Comparison of ENCODE assay signal across 8 mouse cellular contexts in the genomic region with DNA sequence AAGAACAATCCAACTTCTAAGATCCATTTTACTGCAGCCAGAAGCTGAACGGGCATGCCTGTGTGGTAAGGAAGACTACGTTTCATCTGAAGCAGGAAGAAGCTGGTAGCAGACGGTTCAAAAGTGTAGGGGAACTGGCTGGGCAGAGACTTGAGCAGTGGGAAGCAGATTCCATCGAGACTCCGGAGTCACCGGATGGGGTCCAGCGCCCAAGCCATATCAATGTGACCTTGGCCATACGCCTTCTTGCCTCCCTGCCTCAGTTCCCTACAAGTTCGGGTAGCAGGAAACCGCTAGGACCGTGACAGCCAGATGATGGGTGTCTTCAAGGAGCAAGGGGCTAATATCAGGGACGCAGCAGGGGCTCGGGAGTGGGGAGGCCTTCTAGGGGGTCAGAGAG. TPM values are rescaled to one million over a fixed set of nuclear protein-coding genes. Genes with fewer than 3 reads are reported as not detected.
DNase-seq lines count a peak whose midpoint lies in the region; ATAC-seq and TF ChIP-seq lines count a peak whose summit lies in the region.

No protein-coding gene starts in this region.

- H3K4me3 ChIP-seq in heart, embryonic 11.5 days (ENCODE audit: low read depth, low read length) = peak overlapping the region; percentile 83
- peak overlapping the region; percentile 93 for H3K4me3 ChIP-seq in E14TG2a.4 (replicated peaks; ENCODE audit: low read length)
- H3K4me3 ChIP-seq in embryonic facial prominence, embryonic 13.5 days = peak overlapping the region; percentile 76
- H3K4me3 ChIP-seq in limb, embryonic 10.5 days = peak overlapping the region; percentile 87
- peak overlapping the region; percentile 73 for H3K4me3 ChIP-seq in neural tube, embryonic 13.5 days

- peaks cover 12% of the 10 kb centered on the region for H3K36me3 ChIP-seq in heart, embryonic 11.5 days (ENCODE audit: control insufficient read depth, insufficient read depth, low read length)
- peaks cover 38% of the 10 kb centered on the region for H3K36me3 ChIP-seq in E14TG2a.4 (ENCODE audit: insufficient read depth, low read length)
- H3K36me3 ChIP-seq in embryonic facial prominence, embryonic 13.5 days = 0 out of 2 replicates have a peak, but pooled peaks cover 6% of the 10 kb centered on the region
- peaks cover 37% of the 10 kb centered on the region for H3K36me3 ChIP-seq in limb, embryonic 10.5 days
- no peaks in the 10 kb centered on the region; the same call in 1 of the 2 replicates for H3K36me3 ChIP-seq in neural tube, embryonic 13.5 days

- H3K9ac ChIP-seq in heart, embryonic 11.5 days (ENCODE audit: low read depth, low read length) = peak overlapping the region; percentile 89
- peak overlapping the region; percentile 92 for H3K9ac ChIP-seq in embryonic facial prominence, embryonic 13.5 days
- peak overlapping the region; percentile 86 for H3K9ac ChIP-seq in neural tube, embryonic 13.5 days

- no peak for TF ChIP-seq CTCF in E14TG2a.4 (conservative IDR thresholded peaks at IDR 0.05; ENCODE audit: low read length)

- DNase-seq in heart, postnatal 36 days = no peak
- no peak for DNase-seq in limb, embryonic 10.5 days (ENCODE audit: low spot score)
- no peak for DNase-seq in left cerebral cortex, adult 9 months (ENCODE audit: low spot score in 2 of 2)
- no peak for DNase-seq in adrenal gland, postnatal 14 days

- H3K27me3 ChIP-seq in heart, embryonic 11.5 days (ENCODE audit: control insufficient read depth, insufficient read depth, low read length) = no peaks in the 10 kb centered on the region
- H3K27me3 ChIP-seq in E14TG2a.4 (ENCODE audit: insufficient read depth, low read length) = no peaks in the 10 kb centered on the region
- no peaks in the 10 kb centered on the region for H3K27me3 ChIP-seq in embryonic facial prominence, embryonic 13.5 days
- H3K27me3 ChIP-seq in limb, embryonic 10.5 days (ENCODE audit: low read depth, poor library complexity, severe bottlenecking) = no peaks in the 10 kb centered on the region
- H3K27me3 ChIP-seq in neural tube, embryonic 13.5 days = no peaks in the 10 kb centered on the region

- H3K4me1 ChIP-seq in heart, embryonic 11.5 days (ENCODE audit: control insufficient read depth, insufficient read depth, low read length) = peaks cover 9% of the 10 kb centered on the region
- peaks cover 85% of the 10 kb centered on the region for H3K4me1 ChIP-seq in E14TG2a.4 (replicated peaks; ENCODE audit: low read depth, low read length)
- H3K4me1 ChIP-seq in embryonic facial prominence, embryonic 13.5 days = peaks cover 14% of the 10 kb centered on the region
- peaks cover 39% of the 10 kb centered on the region for H3K4me1 ChIP-seq in limb, embryonic 10.5 days
- H3K4me1 ChIP-seq in neural tube, embryonic 13.5 days (replicated peaks) = peaks cover 42% of the 10 kb centered on the region

- H3K27ac ChIP-seq in heart, embryonic 11.5 days (ENCODE audit: low read depth, low read length) = peak overlapping the region; percentile 83
- H3K27ac ChIP-seq in embryonic facial prominence, embryonic 13.5 days = peak overlapping the region; percentile 77
- H3K27ac ChIP-seq in limb, embryonic 10.5 days = peak overlapping the region; percentile 94
- peak overlapping the region; percentile 88 for H3K27ac ChIP-seq in neural tube, embryonic 13.5 days (replicated peaks)

- intact Hi-C loops in heart, postnatal 36 days (cut with DNase I) = loop anchor here (2.0 kb wide), 3 partner anchors 29 to 177 kb away; partner anchors contain the start of genes 2700081O15Rik and Mark2

- no peaks in the 10 kb centered on the region; the same call in 1 of the 2 replicates for H3K9me3 ChIP-seq in heart, embryonic 11.5 days (replicated peaks; ENCODE audit: control insufficient read depth, low read length)
- H3K9me3 ChIP-seq in E14TG2a.4 (ENCODE audit: low read length) = no peaks in the 10 kb centered on the region
- H3K9me3 ChIP-seq in embryonic facial prominence, embryonic 13.5 days = no peaks in the 10 kb centered on the region
- no peaks in the 10 kb centered on the region for H3K9me3 ChIP-seq in limb, embryonic 10.5 days (replicated peaks)
- no peaks in the 10 kb centered on the region for H3K9me3 ChIP-seq in neural tube, embryonic 13.5 days

- no peak for ATAC-seq in heart, embryonic 11.5 days (replicated peaks; ENCODE audit: insufficient number of reproducible peaks, low FRiP score, low TSS enrichment)
- no peak for ATAC-seq in embryonic facial prominence, embryonic 13.5 days (ENCODE audit: insufficient number of reproducible peaks, insufficient read depth, low FRiP score, low TSS enrichment, low read depth)
- ATAC-seq in neural tube, embryonic 13.5 days (ENCODE audit: low read depth) = no peak

- peak overlapping the region; percentile 96 for H3K4me2 ChIP-seq in heart, embryonic 11.5 days
- H3K4me2 ChIP-seq in embryonic facial prominence, embryonic 13.5 days = peak overlapping the region; percentile 92
- peak overlapping the region; percentile 87 for H3K4me2 ChIP-seq in neural tube, embryonic 13.5 days

- 2% methylated on average over 13 of the region's 13 CpGs for WGBS in heart, embryonic 11.5 days (ENCODE audit: insufficient replicate concordance)
- WGBS in embryonic facial prominence, embryonic 13.5 days = 2% methylated on average over 13 of the region's 13 CpGs
- 6% methylated on average over 13 of the region's 13 CpGs for WGBS in limb, embryonic 10.5 days
- WGBS in neural tube, embryonic 13.5 days = 4% methylated on average over 13 of the region's 13 CpGs

RNA-seq across cellular contexts. Expression of gene Naa40, which starts 0.7 kb away (rescaled TPM):
- 62.1 and 68.6 TPM in 2 replicates for polyA plus RNA-seq in heart, embryonic 11.5 days (2014; fragmentation: Nextera tagmentation; extraction: Ambion mirVana)
- total RNA-seq in heart, postnatal 36 days (2021) = 10 to 100 TPM; 15.3 to 15.6 TPM
- polyA plus RNA-seq in embryonic facial prominence, embryonic 13.5 days (2015; fragmentation: Nextera tagmentation; extraction: Ambion mirVana) = 56.9 and 57.1 TPM in 2 replicates
- 92.0 and 92.4 TPM in 2 replicates for polyA plus RNA-seq in limb, embryonic 10.5 days (2016; fragmentation: Nextera tagmentation; extraction: Ambion mirVana)
- polyA plus RNA-seq in neural tube, embryonic 13.5 days (2015; fragmentation: Nextera tagmentation; extraction: Ambion mirVana) = 58.1 TPM in 2 replicates
- 27.9 and 30.6 TPM in 2 replicates for total RNA-seq in adrenal gland, postnatal 14 days (2021)

RNA-seq across cellular contexts. Expression of gene Cox8a, which starts 22.9 kb away (rescaled TPM):
- 1,752 and 1,771 TPM in 2 replicates for polyA plus RNA-seq in heart, embryonic 11.5 days (2014; fragmentation: Nextera tagmentation; extraction: Ambion mirVana)
- total RNA-seq in heart, postnatal 36 days (2021) = 100 to 1,000 TPM; 395 to 437 TPM
- 789 and 891 TPM in 2 replicates for polyA plus RNA-seq in embryonic facial prominence, embryonic 13.5 days (2015; fragmentation: Nextera tagmentation; extraction: Ambion mirVana)
- 862 and 928 TPM in 2 replicates for polyA plus RNA-seq in limb, embryonic 10.5 days (2016; fragmentation: Nextera tagmentation; extraction: Ambion mirVana)
- polyA plus RNA-seq in neural tube, embryonic 13.5 days (2015; fragmentation: Nextera tagmentation; extraction: Ambion mirVana) = 918 and 1,011 TPM in 2 replicates
- total RNA-seq in adrenal gland, postnatal 14 days (2021) = 1,334 and 1,491 TPM in 2 replicates

RNA-seq across cellular contexts. Expression of gene Rcor2, which starts 26.8 kb away (rescaled TPM):
- 8.4 and 9.5 TPM in 2 replicates for polyA plus RNA-seq in heart, embryonic 11.5 days (2014; fragmentation: Nextera tagmentation; extraction: Ambion mirVana)
- 1 to 10 TPM; 5.4 to 7.8 TPM for total RNA-seq in heart, postnatal 36 days (2021)
- 25.2 and 30.6 TPM in 2 replicates for polyA plus RNA-seq in embryonic facial prominence, embryonic 13.5 days (2015; fragmentation: Nextera tagmentation; extraction: Ambion mirVana)
- polyA plus RNA-seq in limb, embryonic 10.5 days (2016; fragmentation: Nextera tagmentation; extraction: Ambion mirVana) = 54.9 and 63.1 TPM in 2 replicates
- 31.0 and 31.1 TPM in 2 replicates for polyA plus RNA-seq in neural tube, embryonic 13.5 days (2015; fragmentation: Nextera tagmentation; extraction: Ambion mirVana)
- total RNA-seq in adrenal gland, postnatal 14 days (2021) = 3.4 and 4.1 TPM in 2 replicates

RNA-seq across cellular contexts. Expression of gene Otub1, which starts 34.2 kb away (rescaled TPM):
- polyA plus RNA-seq in heart, embryonic 11.5 days (2014; fragmentation: Nextera tagmentation; extraction: Ambion mirVana) = 172 and 186 TPM in 2 replicates
- total RNA-seq in heart, postnatal 36 days (2021) = 10 to 100 TPM; 72.2 to 72.6 TPM
- polyA plus RNA-seq in embryonic facial prominence, embryonic 13.5 days (2015; fragmentation: Nextera tagmentation; extraction: Ambion mirVana) = 205 and 228 TPM in 2 replicates
- 252 and 263 TPM in 2 replicates for polyA plus RNA-seq in limb, embryonic 10.5 days (2016; fragmentation: Nextera tagmentation; extraction: Ambion mirVana)
- polyA plus RNA-seq in neural tube, embryonic 13.5 days (2015; fragmentation: Nextera tagmentation; extraction: Ambion mirVana) = 227 and 243 TPM in 2 replicates
- 103 and 124 TPM in 2 replicates for total RNA-seq in adrenal gland, postnatal 14 days (2021)
